Mouse (Mus musculus) neutrophil, adult 65 days (primary cell): ENCODE measurements around the gene Ccn2. TPM values are rescaled to one million over a fixed set of nuclear protein-coding genes. Genes with fewer than 3 reads are reported as not detected.

Source experiments
- total RNA-seq: library from RNA; stranded (reverse); gene quantifications from 2 replicates; pipeline ENCODE4 v1.2.4, GENCODE M21; 2023

Gene Ccn2
- 0.19 and 0.48 TPM in 2 replicates for total RNA-seq

DNA sequence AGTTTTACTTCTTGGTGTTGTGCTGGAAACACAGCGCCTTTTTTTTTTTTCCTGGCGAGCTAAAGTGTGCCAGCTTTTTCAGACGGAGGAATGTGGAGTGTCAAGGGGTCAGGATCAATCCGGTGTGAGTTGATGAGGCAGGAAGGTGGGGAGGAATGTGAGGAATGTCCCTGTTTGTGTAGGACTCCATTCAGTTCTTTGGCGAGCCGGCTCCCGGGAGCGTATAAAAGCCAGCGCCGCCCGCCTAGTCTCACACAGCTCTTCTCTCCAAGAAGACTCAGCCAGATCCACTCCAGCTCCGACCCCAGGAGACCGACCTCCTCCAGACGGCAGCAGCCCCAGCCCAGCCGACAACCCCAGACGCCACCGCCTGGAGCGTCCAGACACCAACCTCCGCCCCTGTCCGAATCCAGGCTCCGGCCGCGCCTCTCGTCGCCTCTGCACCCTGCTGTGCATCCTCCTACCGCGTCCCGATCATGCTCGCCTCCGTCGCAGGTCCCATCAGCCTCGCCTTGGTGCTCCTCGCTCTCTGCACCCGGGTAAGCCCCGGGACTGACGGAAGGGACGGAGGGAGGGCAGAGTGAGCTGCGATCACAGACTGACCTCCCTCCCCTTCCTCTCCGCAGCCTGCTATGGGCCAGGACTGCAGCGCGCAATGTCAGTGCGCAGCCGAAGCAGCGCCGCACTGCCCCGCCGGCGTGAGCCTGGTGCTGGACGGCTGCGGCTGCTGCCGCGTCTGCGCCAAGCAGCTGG, at the start of gene Ccn2:
Gene Ccn2, plus strand, starts transcription at position 193 of the 753 bp plus-strand sequence.

Other genes starting within 250 kb of the Ccn2 start
- gene Enpp1, start 116.7 kb downstream of the Ccn2 start, total RNA-seq, result 0.16 and 0.22 TPM in 2 replicates
- not detected in 2 replicates for gene Enpp3, start 247.4 kb downstream of the Ccn2 start, total RNA-seq